Mouse (Mus musculus): ENCODE results near the gene Camk2d. TPM values are rescaled to one million over a fixed set of nuclear protein-coding genes. Genes with fewer than 3 reads are reported as not detected.

Camk2d gene
- 158 to 185 TPM (median 179 TPM) in 4 replicates for total RNA-seq (2023; ENCODE audit: inconsistent age)

GRCm38 (mm10) chr3:126596086-126596485 is at the start of gene Camk2d:
Gene Camk2d, plus strand, starts transcription at chr3:126596302.

Other genes with a start within 250 kb of the Camk2d start
- gene Arsj, start 232.6 kb upstream of the Camk2d start, total RNA-seq (2023; ENCODE audit: inconsistent age) = not detected in 4 replicates

Data from B cell, adult (primary cell).